Mouse (Mus musculus) myocyte (in vitro differentiated cells): ENCODE measurements around the gene Nek11. TPM values are rescaled to one million over a fixed set of nuclear protein-coding genes. Genes with fewer than 3 reads are reported as not detected.

Experiments used
- H3K27me3 ChIP-seq: one replicate; pipeline ENCODE4 v1.6.1; 2011; ENCODE audit not compliant: control insufficient read depth, insufficient read depth, insufficient read length
- H3K36me3 ChIP-seq: one replicate; pipeline ENCODE4 v1.6.1; 2011; ENCODE audit not compliant: control insufficient read depth, insufficient read depth
- H3K4me2 ChIP-seq: one replicate; pipeline ENCODE4 v1.6.1; 2011; ENCODE audit warnings: low read depth, control low read depth
- H3K4me3 ChIP-seq: one replicate; pipeline ENCODE4 v1.5.1; 2011; ENCODE audit warnings: mild to moderate bottlenecking, control low read depth, moderate library complexity
- H3K79me2 ChIP-seq: one replicate; pipeline ENCODE4 v1.6.1; 2011; ENCODE audit not compliant: control insufficient read depth, insufficient read depth
- H3ac ChIP-seq: one replicate; pipeline ENCODE4 v1.6.1; 2011; ENCODE audit not compliant: control insufficient read depth, insufficient read length
- CEBPB ChIP-seq: IDR thresholded peaks from 2 replicates; pipeline ENCODE4 v1.6.1; 2011; ENCODE audit warnings: mild to moderate bottlenecking, moderate library complexity; ENCODE audit not compliant: poor library complexity, insufficient read depth, severe bottlenecking
- E2F4 ChIP-seq: IDR thresholded peaks from one replicate; pipeline ENCODE4 v1.6.1; 2011; ENCODE audit warnings: mild to moderate bottlenecking, control low read depth, moderate library complexity; ENCODE audit not compliant: insufficient read depth
- MAX ChIP-seq: IDR thresholded peaks from one replicate; pipeline ENCODE4 v1.6.1; 2011; ENCODE audit warnings: low read depth, mild to moderate bottlenecking, control low read depth
- MYOD1 ChIP-seq, 3 experiments: IDR thresholded peaks; one replicate each; pipeline ENCODE4 v1.6.1; 2011; ENCODE audit warnings: control low read depth in 2 of 3, low read depth in 2 of 3, mild to moderate bottlenecking in 2 of 3, moderate library complexity in 1 of 3; ENCODE audit not compliant: insufficient read length in 2 of 3, control insufficient read depth in 1 of 3
- MYOG ChIP-seq, 3 experiments: IDR thresholded peaks; one replicate each; pipeline ENCODE4 v1.6.1; 2011; ENCODE audit warnings: control low read depth in 2 of 3, low read depth in 2 of 3, mild to moderate bottlenecking in 2 of 3; ENCODE audit not compliant: insufficient read length in 2 of 3, control insufficient read depth in 1 of 3, insufficient read depth in 1 of 3
- POLR2A ChIP-seq: IDR thresholded peaks from one replicate; pipeline ENCODE4 v1.6.1; 2011; ENCODE audit warnings: low read depth, mild to moderate bottlenecking, control low read depth, moderate library complexity; ENCODE audit not compliant: insufficient read length
- POLR2AphosphoS2 ChIP-seq: IDR thresholded peaks from one replicate; pipeline ENCODE4 v1.6.1; 2011; ENCODE audit warnings: low read depth, control low read depth; ENCODE audit not compliant: insufficient read length
- REST ChIP-seq: IDR thresholded peaks from one replicate; pipeline ENCODE4 v1.6.1; 2011; ENCODE audit warnings: mild to moderate bottlenecking, control low read depth, moderate library complexity; ENCODE audit not compliant: insufficient read depth, insufficient read length
- SRF ChIP-seq: IDR thresholded peaks from one replicate; pipeline ENCODE4 v1.6.1; 2011; ENCODE audit warnings: low read depth; ENCODE audit not compliant: control insufficient read depth, insufficient read length
- TCF12 ChIP-seq: IDR thresholded peaks from one replicate; pipeline ENCODE4 v1.6.1; 2011; ENCODE audit warnings: mild to moderate bottlenecking, control low read depth; ENCODE audit not compliant: poor library complexity, insufficient read depth, severe bottlenecking
- TCF3 ChIP-seq: IDR thresholded peaks from one replicate; pipeline ENCODE4 v1.6.1; 2011; ENCODE audit warnings: low read depth, control low read depth; ENCODE audit not compliant: insufficient read length
- USF1 ChIP-seq: IDR thresholded peaks from one replicate; pipeline ENCODE4 v1.6.1; 2011; ENCODE audit warnings: low read depth, mild to moderate bottlenecking, control low read depth, moderate library complexity
- polyA plus RNA-seq: library from polyadenylated mRNA; unstranded; fragments of >200 nt; fragmentation: generic; extraction: Trizol; gene quantifications from one replicate; pipeline ENCODE4 v1.2.1, GENCODE M21; 2012; ENCODE audit warnings: missing spikeins

Nek11 gene
- polyA plus RNA-seq, 1 experiment, result 0.05 TPM

- no peak overlapping the region for H3K4me2 ChIP-seq
- no peak overlapping the region for H3ac ChIP-seq
- TF ChIP-seq USF1, result no peak
Observed at GRCm38 (mm10) chr9:105348242-105349031, 46.9 kb downstream of the Nek11 start.

GRCm38 (mm10) chr9:105342994-105343656, 52.2 kb downstream of the Nek11 start:
- H3K36me3 ChIP-seq, result no peaks in the 10 kb centered on the region
- H3K79me2 ChIP-seq, result no peaks in the 10 kb centered on the region
- H3K4me2 ChIP-seq, result no peak overlapping the region
- no peaks in the 10 kb centered on the region for H3K27me3 ChIP-seq
- no peak for TF ChIP-seq POLR2AphosphoS2
- no peak for TF ChIP-seq CEBPB
- TF ChIP-seq POLR2A, result no peak
- TF ChIP-seq SRF, result no peak
- TF ChIP-seq E2F4, result no peak
- no peak for TF ChIP-seq USF1
- no peak for TF ChIP-seq TCF3
- TF ChIP-seq TCF12, result no peak
- no peak for TF ChIP-seq MYOG (IDR thresholded peaks at IDR 0.05; ENCODE audit: control insufficient read depth in 1 of 3, insufficient read depth in 1 of 3, insufficient read length in 2 of 3, low read depth in 2 of 3)
- no peak for TF ChIP-seq MYOD1 (IDR thresholded peaks at IDR 0.05; ENCODE audit: control insufficient read depth in 1 of 3, insufficient read length in 2 of 3, low read depth in 2 of 3)
- no peak overlapping the region for H3ac ChIP-seq
- H3K4me3 ChIP-seq, result no peak overlapping the region

More at GRCm38 (mm10) chr9:105348242-105349031, 46.9 kb downstream of the Nek11 start:
- no peak overlapping the region for H3K4me3 ChIP-seq
- H3K79me2 ChIP-seq, result no peaks in the 10 kb centered on the region
- no peaks in the 10 kb centered on the region for H3K27me3 ChIP-seq
- H3K36me3 ChIP-seq, result no peaks in the 10 kb centered on the region

- Histone ChIP-seq H3K36me3 (no peaks in the 10 kb centered on the region), H3K4me2 (no peak overlapping the region), H3K79me2 (no peaks in the 10 kb centered on the region), H3ac (no peak overlapping the region), H3K4me3 (no peak overlapping the region), H3K27me3 (no peaks in the 10 kb centered on the region)
- TF ChIP-seq REST (no peak), MYOD1 (IDR thresholded peaks at IDR 0.05; ENCODE audit: control insufficient read depth in 1 of 3, insufficient read length in 2 of 3, low read depth in 2 of 3) (no peak), USF1 (no peak), MAX (no peak), SRF (no peak), POLR2AphosphoS2 (no peak), E2F4 (no peak), CEBPB (no peak), TCF12 (no peak), POLR2A (no peak), MYOG (IDR thresholded peaks at IDR 0.05; ENCODE audit: control insufficient read depth in 1 of 3, insufficient read depth in 1 of 3, insufficient read length in 2 of 3, low read depth in 2 of 3) (no peak), TCF3 (no peak)
Observed at GRCm38 (mm10) chr9:105342565-105342964, 52.8 kb downstream of the Nek11 start.

- Histone ChIP-seq H3K36me3 (no peaks in the 10 kb centered on the region), H3ac (no peak overlapping the region), H3K27me3 (no peaks in the 10 kb centered on the region), H3K4me3 (no peak overlapping the region), H3K4me2 (no peak overlapping the region), H3K79me2 (no peaks in the 10 kb centered on the region)
- TF ChIP-seq MYOD1 (IDR thresholded peaks at IDR 0.05; ENCODE audit: control insufficient read depth in 1 of 3, insufficient read length in 2 of 3, low read depth in 2 of 3), result no peak
- no peak for TF ChIP-seq REST
- TF ChIP-seq SRF, result no peak
- no peak for TF ChIP-seq POLR2A
- TF ChIP-seq MAX, result no peak
- no peak for TF ChIP-seq POLR2AphosphoS2
- no peak for TF ChIP-seq USF1
- no peak for TF ChIP-seq CEBPB
- no peak for TF ChIP-seq TCF3
- no peak for TF ChIP-seq E2F4
- no peak for TF ChIP-seq TCF12
- no peak for TF ChIP-seq MYOG (IDR thresholded peaks at IDR 0.05; ENCODE audit: control insufficient read depth in 1 of 3, insufficient read depth in 1 of 3, insufficient read length in 2 of 3, low read depth in 2 of 3)
Observed at GRCm38 (mm10) chr9:105332436-105333016, 62.8 kb downstream of the Nek11 start.

- H3K27me3 ChIP-seq, result no peaks in the 10 kb centered on the region
- no peaks in the 10 kb centered on the region for H3K36me3 ChIP-seq
- no peak overlapping the region for H3K4me3 ChIP-seq
- no peaks in the 10 kb centered on the region for H3K79me2 ChIP-seq
- H3K4me2 ChIP-seq, result no peak overlapping the region
- TF ChIP-seq MYOD1 (IDR thresholded peaks at IDR 0.05; ENCODE audit: control insufficient read depth in 1 of 3, insufficient read length in 2 of 3, low read depth in 2 of 3), result no peak
- no peak for TF ChIP-seq REST
- TF ChIP-seq MYOG (IDR thresholded peaks at IDR 0.05; ENCODE audit: control insufficient read depth in 1 of 3, insufficient read depth in 1 of 3, insufficient read length in 2 of 3, low read depth in 2 of 3), result no peak
- TF ChIP-seq POLR2AphosphoS2, result no peak
- TF ChIP-seq TCF3, result no peak
- TF ChIP-seq POLR2A, result no peak
- TF ChIP-seq E2F4, result no peak
- TF ChIP-seq CEBPB, result no peak
- H3ac ChIP-seq, result no peak overlapping the region
Observed at GRCm38 (mm10) chr9:105321856-105322255, 73.5 kb downstream of the Nek11 start.
